Mouse (Mus musculus) thymus, adult 18-20 months (tissue): ENCODE measurements around the gene Pigl.

Experiments
- DNase-seq, 2 experiments: peaks; one replicate each; pipeline ENCODE4 v3.0.0; 2022; ENCODE audit warnings: mixed read lengths in 2 of 2

The Pigl gene

DNA sequence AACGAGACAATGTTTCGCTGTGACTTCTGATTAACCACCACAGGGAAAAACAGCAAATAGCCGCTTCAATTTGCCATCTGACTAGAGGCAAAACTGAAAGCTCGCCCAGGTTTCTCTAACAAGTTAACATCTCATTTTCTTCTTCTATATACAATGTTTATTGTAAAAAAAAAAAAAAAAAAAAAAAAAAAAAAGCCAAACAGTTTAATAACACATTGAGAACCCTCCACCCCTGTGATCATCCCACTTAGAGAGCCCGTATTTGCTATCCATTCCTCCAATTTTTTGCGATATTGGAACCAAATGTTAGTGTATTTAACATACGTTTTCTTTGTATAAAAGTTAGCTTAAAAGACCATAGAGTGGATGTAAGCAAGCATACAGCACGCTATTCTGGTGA lies 78.8 kb downstream of the Pigl start:
- DNase-seq = no peak

- no peak for DNase-seq
Measured at GRCm38 (mm10) chr11:62537590-62537989, 79.3 kb downstream of the Pigl start.

GRCm38 (mm10) chr11:62538321-62539088 lies 80.2 kb downstream of the Pigl start:
- peak; percentile 19 to 29 for DNase-seq

DNA sequence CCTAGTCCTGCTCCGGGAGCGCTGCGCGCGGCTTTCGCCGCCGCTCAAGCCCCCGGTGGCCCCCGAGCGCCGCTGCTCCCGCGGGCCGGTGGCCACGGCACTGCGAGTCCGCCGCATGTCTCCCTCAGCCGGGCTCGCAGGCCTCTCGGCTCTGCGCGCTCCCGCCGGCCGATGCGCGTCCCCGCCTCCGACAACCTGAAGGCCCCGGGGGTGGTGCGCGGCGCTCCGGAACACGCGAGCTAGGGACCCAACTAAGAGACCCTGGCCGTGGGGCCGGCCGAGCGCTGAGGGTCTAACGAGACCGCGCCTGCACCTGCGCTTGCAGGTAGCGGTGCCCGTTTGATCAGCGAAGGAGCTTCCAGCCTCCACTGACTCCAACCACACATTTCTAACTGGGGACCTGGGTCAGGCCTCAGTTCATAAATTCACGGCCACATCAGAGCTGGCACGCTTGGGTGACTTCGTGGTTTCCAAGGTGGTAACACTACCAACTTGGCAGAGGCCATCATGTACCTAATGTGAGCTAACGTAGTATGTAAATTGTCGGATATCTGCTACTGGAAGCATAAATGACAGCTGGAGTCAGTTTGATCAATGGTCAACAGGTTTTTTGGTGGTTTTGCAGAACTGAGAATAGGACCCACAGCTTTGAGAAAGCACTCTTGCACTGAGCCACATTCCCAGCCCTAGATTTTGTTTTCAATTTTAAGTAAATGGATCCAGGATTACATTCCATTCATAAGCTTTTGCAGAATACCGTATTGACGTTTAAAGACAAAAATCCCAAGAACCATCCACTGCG lies 81.0 kb downstream of the Pigl start, which contains the start of gene Cenpv:
Cenpv (minus strand) TSS at position 173 of the 802 bp plus-strand sequence.
- DNase-seq = peak; percentile 43 to 51

DNA sequence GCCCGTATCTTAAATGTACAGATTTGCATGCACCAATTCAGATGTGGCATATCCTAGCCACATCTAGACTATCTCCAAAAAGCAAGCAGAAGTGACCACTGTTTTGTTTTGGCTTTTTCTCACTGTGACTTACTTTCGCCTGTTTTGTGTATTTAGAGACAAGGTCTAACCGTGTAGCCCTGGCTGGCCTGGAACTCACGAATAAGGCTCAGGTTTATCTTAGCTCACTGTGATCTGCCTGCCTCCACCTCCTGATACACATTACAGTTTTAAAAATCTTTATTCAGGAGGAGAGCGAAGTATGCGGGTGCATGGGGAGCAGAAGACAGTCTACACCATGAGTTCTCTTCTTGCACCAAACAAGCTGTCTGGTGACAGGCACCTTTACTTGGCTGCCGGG lies 81.9 kb downstream of the Pigl start:
- no peak for DNase-seq

- no peak for DNase-seq
Measured at GRCm38 (mm10) chr11:62540969-62541368, 82.7 kb downstream of the Pigl start.

- DNase-seq = no peak
Measured at GRCm38 (mm10) chr11:62541581-62541980, 83.3 kb downstream of the Pigl start.

GRCm38 (mm10) chr11:62543991-62544390 lies 85.7 kb downstream of the Pigl start:
- no peak for DNase-seq

DNA sequence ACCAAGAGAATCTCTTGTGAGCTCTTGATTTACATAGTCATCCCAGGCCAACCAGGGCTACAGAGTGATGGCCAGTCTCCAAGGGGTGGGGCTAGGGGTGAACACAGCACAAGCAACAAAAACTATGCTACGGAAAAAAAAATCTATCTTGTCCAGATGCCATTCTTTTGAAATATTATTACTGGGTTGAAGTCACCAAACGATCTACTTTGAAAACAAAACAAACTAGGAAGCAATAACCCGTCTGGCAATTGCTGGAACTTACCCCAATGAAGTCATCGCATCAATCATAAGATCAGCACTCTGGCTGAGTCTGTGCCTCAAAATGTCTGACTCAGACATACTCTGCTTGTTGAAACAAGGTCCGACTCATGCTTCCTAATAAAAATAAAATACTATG lies 91.5 kb downstream of the Pigl start:
- DNase-seq = peak in 1 of 2 experiments; percentile 20

DNA sequence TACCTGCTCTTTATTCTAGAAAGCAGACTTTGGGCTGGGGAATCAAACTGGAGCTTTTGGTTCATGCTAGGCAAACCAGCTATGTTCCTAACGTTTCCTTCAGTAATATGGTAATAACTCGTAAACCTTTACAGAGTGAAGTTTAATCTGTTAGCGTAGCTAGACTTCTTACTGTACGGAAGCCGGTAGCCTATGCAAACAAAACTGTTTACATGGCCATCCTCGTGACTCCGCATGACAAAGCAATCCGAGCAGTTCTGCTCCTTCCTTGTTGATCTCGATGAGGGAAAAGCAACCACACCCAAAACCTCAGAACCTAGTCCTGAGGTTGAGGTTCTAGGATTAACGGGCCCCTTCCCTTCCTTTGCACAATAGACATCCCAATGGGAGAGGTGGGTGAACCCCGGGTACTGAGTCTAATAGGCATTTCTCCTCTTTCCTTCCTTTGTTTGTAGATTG lies 92.0 kb downstream of the Pigl start:
- peak; percentile 41 to 58 for DNase-seq

GRCm38 (mm10) chr11:62550727-62551225 lies 92.5 kb downstream of the Pigl start, which contains the start of gene Ubb:
Gene Ubb, plus strand, starts transcription at chr11:62551171.
- peak; percentile 99 for DNase-seq

- peak; percentile 74 to 86 for DNase-seq
Measured at GRCm38 (mm10) chr11:62551226-62552119, 93.2 kb downstream of the Pigl start.

DNA sequence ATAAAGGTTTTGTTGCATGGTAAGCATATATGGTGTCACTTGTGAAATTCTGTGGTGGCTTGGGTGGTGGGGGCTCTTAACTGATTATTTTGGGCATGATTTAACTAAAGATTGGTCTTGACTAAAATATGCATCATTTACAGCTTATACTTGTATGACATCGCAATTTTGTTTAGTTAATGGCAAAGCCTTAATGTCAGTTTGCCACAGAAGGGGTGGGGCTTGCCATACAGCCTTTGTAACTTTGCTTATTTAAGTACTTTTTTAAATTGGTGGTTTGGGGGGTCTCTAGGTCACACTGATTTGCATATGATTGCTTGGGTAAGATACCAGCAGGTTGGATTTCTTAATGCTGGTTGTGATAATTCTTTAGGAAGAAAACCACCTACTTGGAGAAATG lies 94.9 kb downstream of the Pigl start:
- no peak for DNase-seq

DNA sequence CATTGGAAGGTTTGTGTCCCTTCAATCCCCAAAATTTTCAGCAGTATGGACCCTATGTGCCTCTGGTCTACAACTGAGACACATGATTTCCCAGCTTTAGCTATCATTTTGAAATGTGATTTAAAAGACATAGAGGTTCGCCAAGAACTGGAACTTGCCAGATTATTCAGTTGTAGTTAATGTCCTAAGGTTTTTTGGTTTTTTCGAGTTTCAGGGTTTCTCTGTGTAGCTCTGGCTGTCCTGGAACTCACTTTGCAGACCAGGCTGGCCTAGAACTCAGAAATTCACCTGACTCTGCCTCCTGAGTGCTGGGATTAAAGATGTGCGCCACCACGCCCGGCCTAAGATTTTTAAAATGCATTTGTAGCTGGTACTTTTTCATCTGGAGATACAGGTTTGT lies 95.4 kb downstream of the Pigl start:
- DNase-seq = no peak

DNA sequence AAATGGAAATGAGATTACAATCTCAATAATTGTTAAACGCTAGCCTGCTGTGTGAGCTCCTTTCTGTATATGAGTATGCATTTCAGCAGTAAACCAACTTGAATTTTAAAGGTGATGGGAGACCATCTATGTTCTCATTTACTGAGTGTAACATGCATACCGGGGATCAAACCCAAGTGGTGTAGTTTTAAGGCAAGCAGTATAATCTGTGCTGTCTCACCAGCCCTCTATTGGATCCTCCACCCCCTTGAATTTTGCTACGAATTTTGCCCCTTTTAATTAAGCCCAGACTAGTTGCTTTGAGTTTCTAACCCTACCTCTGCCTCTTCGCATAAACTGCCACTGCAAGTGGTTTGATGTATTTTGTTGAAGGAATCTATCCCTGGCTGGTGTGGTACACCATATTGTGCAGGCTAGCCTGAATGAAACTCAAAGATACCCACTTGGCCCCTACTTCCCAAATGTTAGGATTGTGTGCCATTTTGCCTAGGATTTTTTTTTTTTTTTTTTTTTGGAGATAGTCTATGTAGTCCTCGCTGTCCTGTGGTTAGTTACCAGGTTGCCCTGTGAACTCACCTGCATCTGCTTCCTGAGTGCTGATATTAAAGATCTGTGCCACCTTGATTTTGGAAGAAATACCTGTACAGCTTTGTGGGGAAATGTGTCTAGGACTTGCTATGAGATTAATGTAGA lies 96.0 kb downstream of the Pigl start:
- no peak for DNase-seq

GRCm38 (mm10) chr11:62554934-62555517 lies 96.8 kb downstream of the Pigl start:
- DNase-seq = no peak

DNA sequence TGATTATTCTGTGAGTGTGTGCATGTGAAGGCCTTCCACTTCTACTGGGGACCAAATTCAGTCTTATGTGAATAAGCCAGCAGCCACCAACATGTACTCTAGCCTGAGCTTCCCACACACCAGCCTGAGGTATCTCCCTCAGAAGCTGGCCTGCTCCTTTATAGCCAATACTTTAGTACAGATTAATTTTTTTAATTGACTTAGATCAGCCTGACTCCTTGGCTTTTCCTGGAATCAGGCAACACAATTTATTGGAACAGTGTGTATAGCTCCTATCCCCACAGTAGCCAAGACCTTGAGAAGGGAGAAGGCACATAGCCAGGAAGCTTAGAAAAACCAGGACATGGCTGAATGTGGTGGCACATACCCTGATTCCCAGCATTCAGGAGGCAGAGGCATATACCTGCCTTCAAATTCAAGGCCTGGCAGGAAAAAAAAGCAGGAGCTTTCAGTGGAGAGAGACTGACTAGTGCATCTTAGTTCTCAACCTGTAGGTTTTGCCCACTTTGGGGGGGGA lies 97.7 kb downstream of the Pigl start:
- no peak for DNase-seq

DNA sequence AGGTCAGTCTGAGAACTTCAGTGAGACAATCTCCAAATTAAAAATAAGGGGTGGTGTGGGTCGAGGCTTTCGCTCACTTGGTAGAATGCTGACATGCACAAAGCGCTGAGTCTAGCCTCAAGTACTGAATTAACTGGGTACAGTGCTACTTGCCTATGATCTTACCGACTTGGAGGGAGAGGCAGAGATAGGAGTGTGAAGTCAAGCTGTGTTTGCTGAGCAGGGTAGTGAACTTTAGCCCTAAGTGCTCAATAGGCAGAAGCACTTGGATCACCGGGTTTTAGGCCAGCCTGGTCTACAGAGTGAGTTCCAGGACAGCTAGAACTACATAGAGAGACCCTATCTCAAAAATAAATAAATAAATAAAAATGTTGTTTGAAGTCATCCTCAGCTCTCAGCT lies 98.9 kb downstream of the Pigl start:
- no peak for DNase-seq

GRCm38 (mm10) chr11:62558152-62558551 lies 99.9 kb downstream of the Pigl start:
- no peak for DNase-seq

DNA sequence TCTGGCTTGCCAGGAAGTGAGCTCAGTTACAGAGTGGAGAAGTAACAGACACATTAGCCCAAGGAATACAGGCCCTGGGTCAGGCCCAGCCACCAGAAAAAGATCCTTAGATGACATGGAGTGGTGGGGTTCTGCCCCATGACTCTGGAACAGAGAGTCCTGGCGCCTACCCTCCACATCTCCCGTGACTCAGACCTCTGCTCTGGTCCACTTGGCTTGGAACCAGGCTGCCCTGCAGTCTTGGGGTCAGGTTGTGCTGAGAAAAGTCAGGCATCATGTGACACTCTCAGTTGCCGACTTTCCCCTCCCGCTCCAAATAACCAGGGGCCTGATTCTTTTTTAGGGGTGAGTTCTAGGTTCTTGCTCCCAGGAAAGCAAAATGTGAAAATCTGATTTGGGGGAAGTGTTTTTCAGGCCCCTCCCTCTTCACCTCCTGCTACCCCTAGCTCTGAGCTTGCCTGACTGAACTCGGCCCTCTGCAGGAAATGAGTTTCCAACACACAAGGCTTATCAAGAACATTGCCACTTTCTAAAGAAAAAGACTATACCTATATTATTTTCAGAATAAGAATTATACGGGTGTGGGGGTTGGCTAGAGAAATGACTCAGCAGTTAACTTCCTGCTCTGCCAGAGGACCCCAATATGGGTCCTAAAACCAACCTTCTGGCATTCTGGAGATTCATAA lies 100.8 kb downstream of the Pigl start:
- no peak for DNase-seq
